Mouse (Mus musculus) lung, adult 2 months (tissue): ENCODE measurements at regions not wholly inside any gene's neighbourhood (a gene's known extent, or its start where the extent isn't known, plus 50 kb on each side); places are given as distances from the start of the nearest gene placed in this dataset.

Experiments
- CTCF ChIP-seq: fragments of 200-500 bp; IDR thresholded peaks from 2 replicates; pipeline ENCODE4 v1.5.1; 2011; ENCODE audit warnings: mild to moderate bottlenecking, low read length, control low read depth; ENCODE audit not compliant: insufficient read depth
- POLR2A ChIP-seq: fragments of 200-500 bp; IDR thresholded peaks from 2 replicates; pipeline ENCODE4 v1.6.1; 2011; ENCODE audit warnings: low read depth, mild to moderate bottlenecking, control low read depth, low read length, borderline replicate concordance; ENCODE audit errors: extremely low read depth

GRCm38 (mm10) chr4:127734641-127735040 lies 236.1 kb downstream of the CK137956 start:
- no peak for TF ChIP-seq POLR2A
- no peak for TF ChIP-seq CTCF
